Mouse (Mus musculus) forebrain, embryonic 16.5 days (tissue): Measurements from ENCODE around the gene Klhl6. TPM values are rescaled to one million over a fixed set of nuclear protein-coding genes. Genes with fewer than 3 reads are reported as not detected.

Experiments used
- ATAC-seq: fragments of 200-750 bp; cut with Nextera tagmentation; 2 replicates; pipeline ENCODE4 v1.8.0; 2017; ENCODE audit warnings: mild to moderate bottlenecking, moderate library complexity
- H3K27ac ChIP-seq: fragments of 300-500 bp; sonication (generic); 2 replicates; pipeline ENCODE4 v1.5.1; 2014; ENCODE audit warnings: low read length, control low read depth
- H3K27me3 ChIP-seq: fragments of 300-500 bp; sonication (generic); replicated peaks from 2 replicates; pipeline ENCODE4 v1.6.1; 2014; ENCODE audit warnings: low read length; ENCODE audit not compliant: control insufficient read depth, insufficient read depth
- H3K36me3 ChIP-seq: fragments of 300-500 bp; sonication (generic); 2 replicates; pipeline ENCODE4 v1.6.1; 2014; ENCODE audit not compliant: control insufficient read depth, insufficient read depth
- H3K4me1 ChIP-seq: fragments of 300-500 bp; sonication (generic); replicated peaks from 2 replicates; pipeline ENCODE4 v1.6.1; 2014; ENCODE audit warnings: low read length; ENCODE audit not compliant: control insufficient read depth, insufficient read depth
- H3K4me2 ChIP-seq: fragments of 300-500 bp; sonication (generic); 2 replicates; pipeline ENCODE4 v1.6.1; 2014; ENCODE audit warnings: mild to moderate bottlenecking, low read length, control low read depth
- H3K4me3 ChIP-seq: fragments of 300-500 bp; sonication (generic); replicated peaks from 2 replicates; pipeline ENCODE4 v1.5.1; 2014; ENCODE audit warnings: mild to moderate bottlenecking, low read length, control low read depth
- H3K9ac ChIP-seq: fragments of 300-500 bp; sonication (generic); replicated peaks from 2 replicates; pipeline ENCODE4 v1.6.1; 2014; ENCODE audit warnings: low read depth, low read length, control low read depth
- H3K9me3 ChIP-seq: fragments of 300-500 bp; sonication (generic); 2 replicates; pipeline ENCODE4 v1.6.1; 2016; ENCODE audit warnings: low read length; ENCODE audit not compliant: control insufficient read depth
- WGBS: fragments of 180-500 bp; shearing (Covaris S2); extraction: QIAGEN DNeasy Blood & Tissue Kit; methylation state at CpG from one replicate; pipeline ENCODE4 v1.1.7; 2014; 5-methylcytosine and 5-hydroxymethylcytosine counted together
- polyA plus RNA-seq: library from polyadenylated mRNA; unstranded; fragments of >200 nt; fragmentation: Nextera tagmentation; extraction: Ambion mirVana; gene quantifications from 2 replicates; pipeline ENCODE4 v1.2.1, GENCODE M21; 2015

Gene Klhl6
- polyA plus RNA-seq, 1 experiment from 2014 or later = 3.8 TPM

- 90% methylated on average over 3 of the region's 3 CpGs for WGBS
- no peaks in the 10 kb centered on the region for H3K4me1 ChIP-seq
- H3K36me3 ChIP-seq = no peaks in the 10 kb centered on the region
- H3K27ac ChIP-seq = no peak overlapping the region
- no peak overlapping the region for H3K4me2 ChIP-seq
- no peaks in the 10 kb centered on the region for H3K27me3 ChIP-seq
- no peak for ATAC-seq
- peaks cover 4% of the 10 kb centered on the region; the same call in 1 of the 2 replicates for H3K9me3 ChIP-seq
- H3K4me3 ChIP-seq = no peak overlapping the region
- no peak overlapping the region for H3K9ac ChIP-seq
These were observed 10.4 kb upstream of the Klhl6 start for GRCm38 (mm10) chr16:19993278-19993677.

- ATAC-seq = no peak
- Histone ChIP-seq H3K4me3 (no peak overlapping the region), H3K4me2 (no peak overlapping the region), H3K4me1 (no peaks in the 10 kb centered on the region), H3K36me3 (no peaks in the 10 kb centered on the region), H3K27ac (no peak overlapping the region), H3K27me3 (no peaks in the 10 kb centered on the region), H3K9ac (no peak overlapping the region), H3K9me3 (peaks cover 4% of the 10 kb centered on the region; the same call in 1 of the 2 replicates)
These were observed 7.7 kb upstream of the Klhl6 start for GRCm38 (mm10) chr16:19990536-19990935.

- no peak overlapping the region for H3K27ac ChIP-seq
- no peak for ATAC-seq
- no peak overlapping the region for H3K4me3 ChIP-seq
- H3K4me2 ChIP-seq = no peak overlapping the region
- no peak overlapping the region for H3K9ac ChIP-seq
- H3K9me3 ChIP-seq = peaks cover 4% of the 10 kb centered on the region; the same call in 1 of the 2 replicates
- H3K4me1 ChIP-seq = no peaks in the 10 kb centered on the region
- 84% methylated on average over 2 of the region's 2 CpGs for WGBS
- H3K36me3 ChIP-seq = no peaks in the 10 kb centered on the region
- no peaks in the 10 kb centered on the region for H3K27me3 ChIP-seq
These were observed 4.8 kb upstream of the Klhl6 start for GRCm38 (mm10) chr16:19987589-19987988.

DNA sequence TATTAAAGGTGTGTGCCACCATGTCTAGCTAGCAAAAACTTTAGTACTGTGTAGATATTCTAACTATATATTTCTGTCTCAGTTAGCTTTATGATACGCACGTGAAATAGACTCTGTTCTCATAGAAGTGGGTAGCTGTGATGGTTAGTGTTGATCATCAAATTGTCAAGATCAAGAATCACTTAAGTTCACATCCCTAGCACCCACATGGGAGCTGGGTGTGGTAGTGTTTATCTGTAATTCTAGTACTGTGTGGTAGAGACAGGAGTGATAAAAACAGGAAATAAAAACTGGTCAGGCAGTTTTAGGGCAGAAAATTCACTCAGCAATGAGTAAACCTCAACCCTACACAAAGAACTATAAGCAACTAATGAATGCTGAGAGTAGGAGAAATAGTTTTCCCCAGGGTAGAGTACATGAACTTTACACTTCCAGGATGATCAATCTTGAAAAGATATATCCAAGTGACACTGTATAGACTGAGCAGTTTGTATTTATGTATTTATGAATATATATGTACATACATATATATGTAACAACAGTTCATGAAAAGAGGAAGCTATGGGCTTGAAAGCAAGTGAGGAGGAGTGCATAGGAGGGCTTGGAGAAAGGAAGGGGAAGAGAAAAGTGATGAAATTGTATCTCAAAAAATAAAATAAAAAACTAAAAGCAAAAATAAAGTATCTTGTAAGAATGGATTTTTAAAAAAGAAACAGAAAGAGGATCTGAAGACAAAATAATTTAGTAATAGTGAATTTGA lies 2.2 kb upstream of the Klhl6 start:
- H3K4me1 ChIP-seq = no peaks in the 10 kb centered on the region
- H3K36me3 ChIP-seq = no peaks in the 10 kb centered on the region
- no peak overlapping the region for H3K27ac ChIP-seq
- no peak overlapping the region for H3K9ac ChIP-seq
- no peak for ATAC-seq
- peaks cover 4% of the 10 kb centered on the region; the same call in 1 of the 2 replicates for H3K9me3 ChIP-seq
- H3K4me3 ChIP-seq = no peak overlapping the region
- no peak overlapping the region for H3K4me2 ChIP-seq
- no peaks in the 10 kb centered on the region for H3K27me3 ChIP-seq
- WGBS = 88% methylated on average over 2 of the region's 2 CpGs

- Histone ChIP-seq H3K27me3 (no peaks in the 10 kb centered on the region), H3K36me3 (no peaks in the 10 kb centered on the region)
These were observed 722 bp upstream of the Klhl6 start for GRCm38 (mm10) chr16:19983559-19983958.

GRCm38 (mm10) chr16:19981684-19982083 lies 1.2 kb downstream of the Klhl6 start:
- Histone ChIP-seq H3K9me3 (no peaks in the 10 kb centered on the region), H3K4me1 (no peaks in the 10 kb centered on the region), H3K36me3 (no peaks in the 10 kb centered on the region), H3K4me2 (no peak overlapping the region), H3K27ac (no peak overlapping the region), H3K27me3 (no peaks in the 10 kb centered on the region), H3K4me3 (no peak overlapping the region), H3K9ac (no peak overlapping the region)
- ATAC-seq = no peak
- WGBS = 78% methylated on average over 2 of the region's 2 CpGs

More at GRCm38 (mm10) chr16:19983559-19983958, 722 bp upstream of the Klhl6 start:
- Histone ChIP-seq H3K9ac (no peak overlapping the region), H3K27ac (no peak overlapping the region), H3K9me3 (no peaks in the 10 kb centered on the region), H3K4me1 (no peaks in the 10 kb centered on the region), H3K4me3 (no peak overlapping the region), H3K4me2 (no peak overlapping the region)
- 85% methylated on average over 4 of the region's 4 CpGs for WGBS
- ATAC-seq = no peak

GRCm38 (mm10) chr16:19981006-19981405 lies 1.8 kb downstream of the Klhl6 start:
- H3K36me3 ChIP-seq = no peaks in the 10 kb centered on the region
- H3K4me2 ChIP-seq = no peak overlapping the region
- 95% methylated on average over 3 of the region's 3 CpGs for WGBS
- no peaks in the 10 kb centered on the region for H3K9me3 ChIP-seq
- H3K27ac ChIP-seq = no peak overlapping the region
- ATAC-seq = no peak
- H3K4me3 ChIP-seq = no peak overlapping the region
- no peak overlapping the region for H3K9ac ChIP-seq
- no peaks in the 10 kb centered on the region for H3K4me1 ChIP-seq
- no peaks in the 10 kb centered on the region for H3K27me3 ChIP-seq

GRCm38 (mm10) chr16:19979755-19980154 lies 3.1 kb downstream of the Klhl6 start:
- Histone ChIP-seq H3K4me1 (no peaks in the 10 kb centered on the region), H3K27me3 (no peaks in the 10 kb centered on the region), H3K36me3 (no peaks in the 10 kb centered on the region), H3K4me2 (no peak overlapping the region), H3K9ac (no peak overlapping the region), H3K4me3 (no peak overlapping the region), H3K27ac (no peak overlapping the region), H3K9me3 (no peaks in the 10 kb centered on the region)
- no peak for ATAC-seq
- 87% methylated on average over 2 of the region's 2 CpGs for WGBS

GRCm38 (mm10) chr16:19977282-19977681 lies 5.6 kb downstream of the Klhl6 start:
- H3K36me3 ChIP-seq = no peaks in the 10 kb centered on the region
- no peak for ATAC-seq
- no peaks in the 10 kb centered on the region for H3K27me3 ChIP-seq
- H3K27ac ChIP-seq = no peak overlapping the region
- H3K4me3 ChIP-seq = no peak overlapping the region
- no peak overlapping the region for H3K9ac ChIP-seq
- no peaks in the 10 kb centered on the region for H3K9me3 ChIP-seq
- H3K4me2 ChIP-seq = no peak overlapping the region
- WGBS = 71% methylated on average over 5 of the region's 5 CpGs
- no peaks in the 10 kb centered on the region for H3K4me1 ChIP-seq
